Mouse (Mus musculus) central nervous system, embryonic 11.5 days (tissue): Measurements from ENCODE around the gene Htr3b. TPM values are rescaled to one million over a fixed set of nuclear protein-coding genes. Genes with fewer than 3 reads are reported as not detected.

Source experiments
- polyA plus RNA-seq: library from polyadenylated mRNA; depleted of rRNA; stranded (reverse); fragments of >200 nt; gene quantifications from 2 replicates; pipeline ENCODE4 v1.2.3, GENCODE M21; 2012; rRNA removed

Htr3b gene
- 0.01 and 0.19 TPM in 2 replicates for polyA plus RNA-seq

DNA sequence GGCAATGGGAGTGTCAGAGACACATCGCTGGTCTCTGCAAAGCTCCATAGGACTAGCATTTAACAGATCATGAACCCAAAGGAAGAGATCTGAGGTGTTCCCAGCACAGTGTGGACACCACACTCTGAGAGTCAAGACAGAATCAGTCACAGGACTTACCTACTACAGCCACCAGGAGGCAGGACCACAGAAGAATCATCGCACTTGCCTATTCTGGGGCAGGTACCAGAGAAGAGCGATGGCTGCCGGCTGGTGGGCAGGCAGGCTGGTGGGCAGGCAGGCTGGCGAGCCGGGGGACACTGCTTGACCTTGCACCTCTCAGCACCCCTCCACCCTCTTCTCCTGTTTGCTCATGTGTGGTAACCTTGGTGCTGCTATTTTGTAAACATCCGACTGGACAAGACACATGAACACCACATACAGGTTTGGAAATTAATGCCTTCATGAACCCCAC, at the start of gene Htr3b:
Gene Htr3b (minus strand): TSS at position 404 of the 454 bp plus-strand sequence.

GRCm38 (mm10) chr9:48984845-48985707, 20.3 kb upstream of the Htr3b start, which contains the start of gene Usp28:
Gene Usp28, plus strand, starts transcription at chr9:48985375.

DNA sequence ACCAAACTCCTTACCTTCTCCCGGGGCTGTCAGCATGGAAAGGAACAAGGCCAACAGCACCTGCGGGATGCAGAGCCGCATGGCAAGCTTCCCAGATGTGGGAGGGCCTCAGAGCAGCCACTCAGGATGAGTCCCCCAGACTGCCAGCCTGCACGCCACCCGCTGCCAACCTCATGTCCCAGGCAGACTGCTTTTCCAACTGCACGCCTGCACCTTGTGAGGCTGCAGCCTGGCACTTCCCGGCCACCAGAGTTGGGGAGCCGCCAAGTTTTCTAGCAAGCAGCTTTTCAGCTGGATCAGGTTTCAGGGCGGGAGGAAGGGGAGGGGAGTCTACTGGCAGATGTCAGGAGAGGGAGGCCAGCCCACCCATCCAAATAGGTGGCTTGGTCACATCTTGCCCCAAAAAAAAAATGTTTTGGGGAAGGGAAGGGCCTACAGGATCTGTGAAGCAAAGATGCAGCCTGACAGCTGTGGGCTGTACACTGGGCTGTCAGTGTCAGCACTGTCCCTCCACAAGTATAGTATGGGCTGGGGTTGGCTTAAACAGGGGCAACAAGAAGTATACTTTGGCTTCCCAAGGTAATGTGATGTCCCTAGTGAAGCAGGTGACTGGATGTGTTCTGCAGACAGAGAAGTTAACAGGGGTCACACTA, 53.8 kb downstream of the Htr3b start, which contains the start of gene Htr3a:
Gene Htr3a (minus strand): TSS at position 215 of the 653 bp plus-strand sequence.

Other genes with a start within 250 kb of the Htr3b start
- gene Zbtb16, start 128.8 kb downstream of the Htr3b start, polyA plus RNA-seq: 5.6 and 11.0 TPM in 2 replicates
- gene Htr3a, start 53.9 kb downstream of the Htr3b start, polyA plus RNA-seq: 0.12 and 0.70 TPM in 2 replicates
- gene Usp28, start 20.4 kb upstream of the Htr3b start, polyA plus RNA-seq: 56.2 and 64.7 TPM in 2 replicates
- gene Zw10, start 90.6 kb upstream of the Htr3b start, polyA plus RNA-seq: 45.1 and 48.6 TPM in 2 replicates
- 1.6 TPM in 2 replicates for gene Tmprss5, start 116.3 kb upstream of the Htr3b start, polyA plus RNA-seq